Mouse (Mus musculus) ES-Bruce4 (cell line): ENCODE results near the gene Gm39653.

Source experiments
- EP300 ChIP-seq: IDR thresholded peaks from 2 replicates; pipeline ENCODE4 v1.6.1; 2011; ENCODE audit warnings: low read depth, low read length; ENCODE audit not compliant: insufficient read depth
- POLR2A ChIP-seq: IDR thresholded peaks from one replicate; pipeline ENCODE4 v1.8.1; 2011; ENCODE audit warnings: low read length; ENCODE audit not compliant: insufficient read depth

DNA sequence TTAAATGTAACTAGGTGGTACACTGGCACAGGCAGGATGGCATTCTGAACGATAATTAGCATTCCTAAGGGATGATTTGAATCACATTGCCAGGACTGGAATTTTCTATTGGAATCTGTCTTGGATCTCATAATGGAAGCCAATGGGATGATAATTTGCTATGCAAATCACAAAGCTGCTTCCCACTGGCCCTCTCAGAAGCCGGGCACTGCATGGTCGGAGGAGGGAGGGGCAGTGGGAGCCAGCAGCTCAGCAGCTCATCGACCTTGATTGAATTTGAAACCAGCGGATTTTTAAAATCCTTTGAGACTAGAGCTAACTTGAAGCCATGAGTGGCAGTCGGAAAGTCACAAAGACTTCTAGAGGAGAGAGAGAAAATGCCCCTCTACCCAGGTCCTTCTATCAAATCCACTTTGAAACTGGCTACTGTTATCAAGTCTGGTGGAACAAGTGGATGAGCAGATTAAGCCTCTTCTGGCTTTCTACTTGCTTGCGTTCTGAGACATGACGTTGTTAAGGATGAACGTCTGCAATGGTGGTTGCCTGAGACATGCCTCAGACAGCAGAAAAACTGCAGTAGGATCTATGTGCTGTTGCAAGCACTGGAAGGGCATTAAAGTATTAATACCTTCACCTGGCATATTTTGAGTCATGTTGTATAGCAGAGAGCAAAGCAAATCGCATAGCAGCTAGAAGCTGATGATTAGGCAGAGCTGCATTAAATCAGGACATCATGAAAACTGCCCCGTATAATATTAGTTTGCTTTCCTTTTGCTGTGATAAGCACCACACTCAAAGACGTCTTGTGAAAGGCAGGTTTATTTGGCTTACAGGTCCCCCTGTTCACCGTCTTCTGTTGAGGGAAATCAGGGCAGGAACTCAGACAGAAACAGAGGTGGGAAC is 52.4 kb downstream of the Gm39653 start:
- TF ChIP-seq EP300 (no peak), POLR2A (no peak)
